Mouse (Mus musculus) ES-E14 (cell line): ENCODE measurements around the gene Dmtf1. TPM values are rescaled to one million over a fixed set of nuclear protein-coding genes. Genes with fewer than 3 reads are reported as not detected.

Source experiments
- DNase-seq: peaks from one replicate; pipeline ENCODE4 v3.0.0-alpha.2; 2013; ENCODE audit warnings: low read depth, low spot score
- H3K27ac ChIP-seq: 2 replicates; pipeline ENCODE4 v1.5.1; 2012; ENCODE audit warnings: low read depth, mild to moderate bottlenecking, low read length, moderate library complexity, mixed read lengths; ENCODE audit not compliant: poor library complexity, insufficient read depth, severe bottlenecking
- H3K36me3 ChIP-seq: 2 replicates; pipeline ENCODE4 v1.6.1; 2012; ENCODE audit warnings: mild to moderate bottlenecking, low read length, moderate library complexity, mixed read lengths; ENCODE audit not compliant: control insufficient read depth, poor library complexity, insufficient read depth, severe bottlenecking
- H3K4me1 ChIP-seq, 2 experiments: fragments of 150-350 bp in 1 of 2; sonication (generic) in 1 of 2; 2 replicates each; pipeline ENCODE4 v1.6.1; 2012; ENCODE audit warnings: low read length in 2 of 2, mild to moderate bottlenecking in 1 of 2, mixed read lengths in 1 of 2; ENCODE audit not compliant: control insufficient read depth in 2 of 2, insufficient read depth in 2 of 2, poor library complexity in 1 of 2
- H3K4me3 ChIP-seq, 2 experiments: fragments of 150-350 bp in 1 of 2; sonication (generic) in 1 of 2; 2 replicates each; pipeline ENCODE4 v1.5.1; 2012; ENCODE audit warnings: low read length in 2 of 2, low read depth in 1 of 2, mild to moderate bottlenecking in 1 of 2, mixed read lengths in 1 of 2; ENCODE audit not compliant: insufficient read depth in 1 of 2, poor library complexity in 1 of 2, severe bottlenecking in 1 of 2
- H3K9ac ChIP-seq: 2 replicates; pipeline ENCODE4 v1.6.1; 2012; ENCODE audit warnings: low read depth, mild to moderate bottlenecking, low read length, mixed read lengths; ENCODE audit not compliant: poor library complexity, insufficient read depth, severe bottlenecking
- H3K9me3 ChIP-seq: fragments of 150-350 bp; sonication (generic); 2 replicates; pipeline ENCODE4 v1.6.1; 2012; ENCODE audit warnings: low read depth, mild to moderate bottlenecking, low read length; ENCODE audit not compliant: control insufficient read depth, insufficient read depth
- CHD2 ChIP-seq: IDR thresholded peaks from 2 replicates; pipeline ENCODE4 v1.6.1; 2014; ENCODE audit warnings: mild to moderate bottlenecking, low read depth, low read length, inconsistent platforms
- HCFC1 ChIP-seq: IDR thresholded peaks from 2 replicates; pipeline ENCODE4 v1.6.1; 2012; ENCODE audit warnings: low read length, inconsistent platforms, borderline replicate concordance; ENCODE audit not compliant: insufficient read depth
- MAFK ChIP-seq: IDR thresholded peaks from 2 replicates; pipeline ENCODE4 v1.6.1; 2014; ENCODE audit warnings: mild to moderate bottlenecking, low read depth, low read length, inconsistent platforms; ENCODE audit not compliant: insufficient read depth
- ZC3H11A ChIP-seq: IDR thresholded peaks from 2 replicates; pipeline ENCODE4 v1.6.1; 2012; ENCODE audit warnings: low read depth, mild to moderate bottlenecking, inconsistent platforms, low read length, borderline replicate concordance
- ZNF384 ChIP-seq: IDR thresholded peaks from 2 replicates; pipeline ENCODE4 v1.6.1; 2012; ENCODE audit warnings: low read depth, low read length, inconsistent platforms
- in situ Hi-C, 2 experiments: fragments of 600-800 bp; cut with MboI; formaldehyde crosslinking; loops; one replicate each; pipeline ENCODE4 v1.15.1; 2025; ENCODE audit warnings: low sequenced_read_pairs in 2 of 2, inconsistent platforms in 1 of 2; ENCODE audit not compliant: unreplicated experiment in 2 of 2
- total RNA-seq: library from RNA; depleted of rRNA; stranded (reverse); fragments of 300-350 nt; gene quantifications from 2 replicates; pipeline ENCODE4 v1.2.3, GENCODE M21; 2012

Gene Dmtf1
- total RNA-seq, 1 experiment, result 54.7 TPM

GRCm38 (mm10) chr5:9156746-9157145, 4.8 kb downstream of the Dmtf1 start:
- Histone ChIP-seq H3K27ac (no peak overlapping the region), H3K9ac (no peak overlapping the region), H3K4me3 (no peak overlapping the region), H3K9me3 (no peaks in the 10 kb centered on the region), H3K4me1 (peaks cover 3 to 6% of the 10 kb centered on the region in 2 experiments; a peak in 1 of 4 replicates), H3K36me3 (peaks cover 2% of the 10 kb centered on the region)
- in situ Hi-C loops, result no loop called here
- TF ChIP-seq ZC3H11A (no peak), ZNF384 (no peak), MAFK (no peak), CHD2 (no peak), HCFC1 (no peak)
- peak; percentile 30 for DNase-seq

GRCm38 (mm10) chr5:9149273-9149850, 12.2 kb downstream of the Dmtf1 start:
- TF ChIP-seq HCFC1, result no peak
- TF ChIP-seq ZC3H11A, result no peak
- no peak for TF ChIP-seq ZNF384
- TF ChIP-seq MAFK, result no peak
- no peak for TF ChIP-seq CHD2
- H3K36me3 ChIP-seq, result peaks cover 5% of the 10 kb centered on the region
- DNase-seq, result no peak
- H3K4me1 ChIP-seq, result no peaks in the 10 kb centered on the region
- no peaks in the 10 kb centered on the region for H3K9me3 ChIP-seq
- H3K4me3 ChIP-seq, result no peak overlapping the region
- in situ Hi-C loops, result no loop called here
- no peak overlapping the region for H3K27ac ChIP-seq
- no peak overlapping the region for H3K9ac ChIP-seq

GRCm38 (mm10) chr5:9142376-9142775, 19.2 kb downstream of the Dmtf1 start:
- in situ Hi-C loops, result no loop called here
- TF ChIP-seq MAFK (peak; percentile 74), ZNF384 (no peak)
- peaks cover 0 to 2% of the 10 kb centered on the region in 2 experiments; a peak in 1 of 4 replicates for H3K4me1 ChIP-seq
- no peak overlapping the region for H3K4me3 ChIP-seq
- H3K36me3 ChIP-seq, result peaks cover 7% of the 10 kb centered on the region
- no peak overlapping the region for H3K9ac ChIP-seq
- no peak overlapping the region for H3K27ac ChIP-seq
- no peaks in the 10 kb centered on the region for H3K9me3 ChIP-seq
- no peak for DNase-seq

- no peak for DNase-seq
- Histone ChIP-seq H3K36me3 (peaks cover 6% of the 10 kb centered on the region; the same call in 1 of the 2 replicates), H3K4me1 (peaks cover 0 to 2% of the 10 kb centered on the region in 2 experiments; a peak in 1 of 4 replicates), H3K27ac (no peak overlapping the region), H3K4me3 (no peak overlapping the region), H3K9me3 (no peaks in the 10 kb centered on the region), H3K9ac (no peak overlapping the region)
- no peak for TF ChIP-seq ZC3H11A
- no peak for TF ChIP-seq HCFC1
- TF ChIP-seq CHD2, result no peak
- TF ChIP-seq ZNF384, result no peak
- TF ChIP-seq MAFK, result no peak
- in situ Hi-C loops, result no loop called here
These were observed 20.9 kb downstream of the Dmtf1 start for GRCm38 (mm10) chr5:9140724-9141123.

GRCm38 (mm10) chr5:9135588-9135987, 26.0 kb downstream of the Dmtf1 start:
- Histone ChIP-seq H3K27ac (no peak overlapping the region), H3K36me3 (peaks cover 5% of the 10 kb centered on the region), H3K4me3 (no peak overlapping the region), H3K9ac (no peak overlapping the region), H3K9me3 (no peaks in the 10 kb centered on the region), H3K4me1 (no peaks in the 10 kb centered on the region)
- no peak for TF ChIP-seq CHD2
- no peak for TF ChIP-seq MAFK
- TF ChIP-seq ZC3H11A, result no peak
- TF ChIP-seq ZNF384, result no peak
- no peak for TF ChIP-seq HCFC1
- in situ Hi-C loops, result no loop called here
- no peak for DNase-seq
